Mouse (Mus musculus): ENCODE measurements around the gene Steap4.
A peak's percentile ranks its signal among the peaks of the same experiment; 100 is the strongest.
"Not testable (repeated sequence)": the region's sequence is repeated elsewhere in the genome, so short reads cannot be mapped to it uniquely, and the experiment has no call there.

Steap4 gene

GRCm38 (mm10) chr5:7991631-7992030 lies 31.4 kb downstream of the Steap4 start:
- DNase-seq = not testable (repeated sequence)

- DNase-seq = no peak
Observed at GRCm38 (mm10) chr5:7993766-7994165, 33.5 kb downstream of the Steap4 start.

- no peak for DNase-seq
Observed at GRCm38 (mm10) chr5:7995288-7995897, 35.1 kb downstream of the Steap4 start.

- peak; percentile 2 to 3 for DNase-seq
Observed at GRCm38 (mm10) chr5:7996401-7997044, 36.3 kb downstream of the Steap4 start.

GRCm38 (mm10) chr5:7997086-7997485 lies 36.8 kb downstream of the Steap4 start:
- no peak for DNase-seq

- no peak for DNase-seq
Observed at GRCm38 (mm10) chr5:8000466-8000865, 40.2 kb downstream of the Steap4 start.

GRCm38 (mm10) chr5:8002827-8003226 lies 42.6 kb downstream of the Steap4 start:
- DNase-seq = no peak

- no peak for DNase-seq
Observed at GRCm38 (mm10) chr5:8013276-8013675, 53.0 kb downstream of the Steap4 start.
